Mouse (Mus musculus): ENCODE results near the gene Usp46. TPM values are rescaled to one million over a fixed set of nuclear protein-coding genes. Genes with fewer than 3 reads are reported as not detected.
"Not testable (repeated sequence)": the region's sequence is repeated elsewhere in the genome, so short reads cannot be mapped to it uniquely, and the experiment has no call there.

The Usp46 gene
- polyA plus RNA-seq, 1 experiment from 2014 or later, result 20.0 TPM

DNA sequence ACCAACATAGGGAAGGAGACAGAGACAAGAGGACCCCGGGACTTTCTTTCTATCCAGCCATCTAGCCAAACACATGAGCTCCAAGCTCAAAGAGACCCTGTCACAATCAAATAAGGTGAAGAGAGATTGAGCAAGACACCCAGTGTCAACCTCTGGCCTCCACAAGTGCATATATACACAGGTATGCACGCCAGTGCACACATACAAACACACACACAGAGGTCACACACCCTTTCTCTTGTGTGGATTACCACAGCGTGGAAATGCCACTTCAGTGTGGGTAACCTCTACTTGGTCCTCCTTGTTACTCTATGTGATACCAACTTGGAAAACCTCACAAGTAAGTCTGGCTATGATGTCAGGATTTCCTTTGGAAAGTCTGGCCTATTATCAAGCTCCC lies 78.7 kb downstream of the Usp46 start:
- Histone ChIP-seq H3K9me3 (replicated peaks; ENCODE audit: control insufficient read depth, low read length) (no peaks in the 10 kb centered on the region), H3K4me1 (ENCODE audit: control insufficient read depth, low read depth, low read length) (no peaks in the 10 kb centered on the region), H3K27me3 (ENCODE audit: control insufficient read depth, insufficient read depth, low read depth, low read length) (no peaks in the 10 kb centered on the region), H3K27ac (ENCODE audit: low read length) (no peak overlapping the region), H3K36me3 (ENCODE audit: control insufficient read depth, insufficient read depth) (no peaks in the 10 kb centered on the region), H3K9ac (ENCODE audit: low read depth, low read length) (no peak overlapping the region), H3K4me3 (ENCODE audit: low read depth, low read length) (no peak overlapping the region), H3K4me2 (ENCODE audit: low read depth, low read length) (no peak overlapping the region)
- WGBS (ENCODE audit: insufficient replicate concordance), result 60% methylated on average over 3 of the region's 3 CpGs
- peak; percentile 24; the same call in 1 of the 2 replicates for ATAC-seq (ENCODE audit: low read depth)

DNA sequence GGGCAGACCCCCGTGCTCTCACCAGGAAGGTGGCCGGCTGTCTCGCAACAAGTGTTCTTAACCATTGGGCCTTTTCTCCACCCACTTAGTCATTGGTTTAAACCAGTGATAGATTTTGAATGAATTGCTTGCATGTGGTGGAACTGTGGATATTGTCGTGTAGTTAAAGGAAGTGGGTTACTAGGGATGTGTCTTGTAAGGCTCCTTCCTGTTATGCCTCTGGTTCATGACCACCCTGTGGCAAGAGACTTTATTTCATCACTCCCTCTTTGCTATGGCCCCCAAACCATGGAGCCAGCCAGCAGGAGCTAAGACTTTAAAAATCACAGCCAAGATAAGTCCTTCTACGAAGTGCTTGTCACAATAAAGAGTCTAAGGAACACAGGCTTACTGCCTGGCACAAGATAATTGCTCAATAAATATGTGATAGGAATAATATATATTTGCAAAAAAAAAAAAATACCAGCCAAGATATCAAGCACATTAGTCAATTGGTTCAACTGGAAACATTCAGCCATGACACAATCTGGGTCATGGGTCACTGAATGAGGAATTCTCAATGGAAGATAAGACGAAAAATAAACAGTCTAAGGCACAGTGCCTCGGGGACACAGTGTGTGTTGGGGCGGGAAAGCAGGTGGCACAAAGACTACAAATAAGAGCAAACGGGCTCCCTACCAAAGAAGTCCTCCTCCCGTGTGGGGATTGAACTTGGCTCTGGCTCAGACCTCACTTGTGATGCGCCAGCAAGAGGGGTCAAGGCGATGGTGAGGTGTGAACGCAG lies 80.3 kb downstream of the Usp46 start:
- no peak overlapping the region for H3K4me3 ChIP-seq (ENCODE audit: low read depth, low read length)
- no peaks in the 10 kb centered on the region for H3K4me1 ChIP-seq (ENCODE audit: control insufficient read depth, low read depth, low read length)
- H3K27ac ChIP-seq (ENCODE audit: low read length), result no peak overlapping the region
- no peak for ATAC-seq (ENCODE audit: low read depth)
- no peak overlapping the region for H3K4me2 ChIP-seq (ENCODE audit: low read depth, low read length)
- H3K36me3 ChIP-seq (ENCODE audit: control insufficient read depth, insufficient read depth), result no peaks in the 10 kb centered on the region
- H3K27me3 ChIP-seq (ENCODE audit: control insufficient read depth, insufficient read depth, low read depth, low read length), result no peaks in the 10 kb centered on the region
- no peak overlapping the region for H3K9ac ChIP-seq (ENCODE audit: low read depth, low read length)
- no peaks in the 10 kb centered on the region for H3K9me3 ChIP-seq (replicated peaks; ENCODE audit: control insufficient read depth, low read length)
- WGBS (ENCODE audit: insufficient replicate concordance), result 64% methylated on average over 13 of the region's 13 CpGs

DNA sequence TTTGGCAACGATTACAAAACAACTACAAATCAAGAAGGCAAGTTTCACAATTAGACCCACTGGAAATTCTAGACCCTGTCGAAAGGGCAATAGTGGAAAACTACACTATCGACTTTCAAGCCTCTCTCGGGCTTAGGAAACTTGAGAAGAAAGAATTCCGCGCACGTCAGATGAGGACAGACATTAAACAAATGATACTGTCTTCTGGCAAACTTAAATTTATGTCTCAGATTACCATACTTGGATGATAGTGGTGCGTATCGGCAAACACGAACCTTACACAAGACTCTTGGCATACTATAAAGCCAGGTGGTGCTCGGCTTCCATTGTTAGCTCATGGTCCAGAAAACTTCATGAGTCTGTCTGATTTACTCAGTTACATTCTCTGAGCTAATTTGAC lies 90.8 kb downstream of the Usp46 start:
- Histone ChIP-seq H3K4me1 (ENCODE audit: control insufficient read depth, low read depth, low read length) (no peaks in the 10 kb centered on the region), H3K9ac (ENCODE audit: low read depth, low read length) (no peak overlapping the region), H3K9me3 (replicated peaks; ENCODE audit: control insufficient read depth, low read length) (no peaks in the 10 kb centered on the region), H3K36me3 (ENCODE audit: control insufficient read depth, insufficient read depth) (no peaks in the 10 kb centered on the region), H3K4me2 (ENCODE audit: low read depth, low read length) (no peak overlapping the region), H3K27me3 (ENCODE audit: control insufficient read depth, insufficient read depth, low read depth, low read length) (no peaks in the 10 kb centered on the region), H3K4me3 (ENCODE audit: low read depth, low read length) (no peak overlapping the region), H3K27ac (ENCODE audit: low read length) (no peak overlapping the region)
- WGBS (ENCODE audit: insufficient replicate concordance), result 65% methylated on average over 11 of the region's 11 CpGs
- ATAC-seq (ENCODE audit: low read depth), result no peak

DNA sequence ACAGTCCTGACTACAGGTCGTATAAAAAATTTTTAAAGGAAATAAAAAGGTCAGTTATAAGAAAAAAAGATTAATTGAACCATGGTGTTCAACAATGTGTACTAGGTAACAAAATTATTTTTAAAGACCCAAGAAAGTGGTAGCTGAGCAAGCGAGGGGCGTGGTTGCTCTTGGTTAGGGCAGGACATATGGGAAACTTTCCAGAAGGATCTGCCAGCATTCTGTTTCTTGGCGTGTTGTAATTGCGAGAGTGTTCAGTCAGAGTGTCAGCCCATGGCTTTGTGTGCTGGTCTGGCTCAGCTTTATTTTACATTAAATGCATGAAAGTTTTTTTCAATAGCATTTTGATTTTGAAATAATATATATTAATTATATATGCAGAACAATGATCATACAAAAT lies 96.5 kb downstream of the Usp46 start:
- 63% methylated on average over 5 of the region's 5 CpGs for WGBS (ENCODE audit: insufficient replicate concordance)
- no peak for ATAC-seq (ENCODE audit: low read depth)
- Histone ChIP-seq H3K27ac (ENCODE audit: low read length) (no peak overlapping the region), H3K4me1 (ENCODE audit: control insufficient read depth, low read depth, low read length) (no peaks in the 10 kb centered on the region), H3K9me3 (replicated peaks; ENCODE audit: control insufficient read depth, low read length) (no peaks in the 10 kb centered on the region), H3K9ac (ENCODE audit: low read depth, low read length) (no peak overlapping the region), H3K4me2 (ENCODE audit: low read depth, low read length) (no peak overlapping the region), H3K27me3 (ENCODE audit: control insufficient read depth, insufficient read depth, low read depth, low read length) (no peaks in the 10 kb centered on the region), H3K36me3 (ENCODE audit: control insufficient read depth, insufficient read depth) (no peaks in the 10 kb centered on the region), H3K4me3 (ENCODE audit: low read depth, low read length) (no peak overlapping the region)

DNA sequence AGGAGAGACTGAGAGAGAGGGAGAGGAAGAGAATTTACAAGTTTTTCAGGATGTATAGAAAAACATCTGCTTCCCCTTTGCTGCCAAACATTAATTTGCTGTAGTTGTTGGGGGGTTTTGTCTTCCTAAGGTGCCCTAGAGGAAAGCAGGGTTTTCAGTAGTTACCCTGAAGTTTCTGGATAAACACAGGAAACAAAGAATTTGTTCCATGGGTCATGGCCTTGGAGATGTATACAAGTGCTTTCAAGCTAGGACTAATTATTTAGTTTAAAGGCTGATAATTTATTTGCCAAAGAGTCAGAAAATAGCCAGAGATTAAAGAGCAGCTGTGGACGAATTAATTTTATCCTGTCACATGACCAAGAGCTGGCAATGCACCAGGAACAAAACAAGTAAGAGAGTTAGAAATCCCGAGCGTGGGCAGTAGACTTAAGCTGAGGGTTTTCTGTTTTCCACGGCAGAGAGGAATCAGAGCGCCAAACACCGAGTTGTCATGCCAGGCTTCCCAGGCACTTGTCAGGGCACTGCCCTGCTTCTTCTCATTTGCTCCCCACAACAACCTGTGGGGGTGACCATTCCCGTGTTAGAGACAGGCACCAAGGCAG lies 98.1 kb downstream of the Usp46 start:
- Histone ChIP-seq H3K4me3 (ENCODE audit: low read depth, low read length) (no peak overlapping the region), H3K27ac (ENCODE audit: low read length) (no peak overlapping the region), H3K9me3 (replicated peaks; ENCODE audit: control insufficient read depth, low read length) (no peaks in the 10 kb centered on the region), H3K4me2 (ENCODE audit: low read depth, low read length) (no peak overlapping the region), H3K36me3 (ENCODE audit: control insufficient read depth, insufficient read depth) (no peaks in the 10 kb centered on the region), H3K4me1 (ENCODE audit: control insufficient read depth, low read depth, low read length) (no peaks in the 10 kb centered on the region), H3K9ac (ENCODE audit: low read depth, low read length) (no peak overlapping the region), H3K27me3 (ENCODE audit: control insufficient read depth, insufficient read depth, low read depth, low read length) (no peaks in the 10 kb centered on the region)
- no peak for ATAC-seq (ENCODE audit: low read depth)
- 61% methylated on average over 7 of the region's 7 CpGs for WGBS (ENCODE audit: insufficient replicate concordance)

DNA sequence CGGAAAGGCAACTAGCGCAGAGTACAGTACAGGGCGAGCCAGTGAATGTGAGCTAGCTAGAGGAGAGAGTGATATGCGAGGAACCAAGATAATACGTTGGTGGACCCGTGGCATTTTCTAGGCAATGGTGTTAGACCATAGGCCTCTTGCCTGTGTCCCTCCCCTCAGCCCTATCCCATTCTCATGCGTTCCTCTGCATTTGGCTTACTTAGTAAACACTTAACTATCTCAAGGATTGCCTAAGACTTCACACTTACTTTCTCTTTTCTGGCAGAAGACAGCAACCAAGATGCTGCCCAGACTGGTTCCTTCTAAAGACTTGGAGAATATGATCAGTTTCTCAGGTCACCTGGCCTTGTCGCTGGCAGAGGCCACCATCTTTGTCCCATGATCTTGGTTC lies 98.9 kb downstream of the Usp46 start:
- no peak overlapping the region for H3K27ac ChIP-seq (ENCODE audit: low read length)

DNA sequence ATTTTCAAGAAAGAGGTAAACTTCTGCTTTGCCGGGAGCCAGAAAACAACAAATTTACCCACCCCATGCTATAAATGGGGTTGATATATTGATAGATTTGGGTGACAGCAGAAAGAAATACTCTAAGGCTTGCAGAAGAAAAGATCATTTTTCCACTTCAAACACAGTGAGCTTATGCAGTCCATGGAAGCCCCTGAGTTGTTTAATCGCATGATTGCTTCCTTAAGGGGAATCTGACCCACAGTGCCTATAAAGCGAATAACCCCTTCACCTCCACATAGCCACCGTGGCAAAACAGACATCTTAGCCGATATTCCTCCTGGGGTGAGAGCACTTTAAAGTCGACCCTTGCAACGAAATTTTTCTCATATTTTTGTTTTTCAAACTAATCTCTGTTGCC lies 108.5 kb downstream of the Usp46 start:
- H3K9me3 ChIP-seq (replicated peaks; ENCODE audit: control insufficient read depth, low read length), result no peaks in the 10 kb centered on the region
- H3K4me3 ChIP-seq (ENCODE audit: low read depth, low read length), result no peak overlapping the region
- no peaks in the 10 kb centered on the region for H3K27me3 ChIP-seq (ENCODE audit: control insufficient read depth, insufficient read depth, low read depth, low read length)
- ATAC-seq (ENCODE audit: low read depth), result no peak
- WGBS (ENCODE audit: insufficient replicate concordance), result 64% methylated on average over 7 of the region's 7 CpGs
- H3K4me2 ChIP-seq (ENCODE audit: low read depth, low read length), result no peak overlapping the region
- no peaks in the 10 kb centered on the region for H3K4me1 ChIP-seq (ENCODE audit: control insufficient read depth, low read depth, low read length)
- H3K36me3 ChIP-seq (ENCODE audit: control insufficient read depth, insufficient read depth), result no peaks in the 10 kb centered on the region
- H3K27ac ChIP-seq (ENCODE audit: low read length), result no peak overlapping the region
- H3K9ac ChIP-seq (ENCODE audit: low read depth, low read length), result no peak overlapping the region

More for the DNA sequence above, 98.9 kb downstream of the Usp46 start:
- Histone ChIP-seq H3K4me1 (ENCODE audit: control insufficient read depth, low read depth, low read length) (no peaks in the 10 kb centered on the region), H3K36me3 (ENCODE audit: control insufficient read depth, insufficient read depth) (no peaks in the 10 kb centered on the region), H3K27me3 (ENCODE audit: control insufficient read depth, insufficient read depth, low read depth, low read length) (no peaks in the 10 kb centered on the region), H3K4me3 (ENCODE audit: low read depth, low read length) (no peak overlapping the region), H3K9me3 (replicated peaks; ENCODE audit: control insufficient read depth, low read length) (no peaks in the 10 kb centered on the region), H3K9ac (ENCODE audit: low read depth, low read length) (no peak overlapping the region), H3K4me2 (ENCODE audit: low read depth, low read length) (no peak overlapping the region)
- WGBS (ENCODE audit: insufficient replicate concordance), result 76% methylated on average over 8 of the region's 8 CpGs
- no peak for ATAC-seq (ENCODE audit: low read depth)

DNA sequence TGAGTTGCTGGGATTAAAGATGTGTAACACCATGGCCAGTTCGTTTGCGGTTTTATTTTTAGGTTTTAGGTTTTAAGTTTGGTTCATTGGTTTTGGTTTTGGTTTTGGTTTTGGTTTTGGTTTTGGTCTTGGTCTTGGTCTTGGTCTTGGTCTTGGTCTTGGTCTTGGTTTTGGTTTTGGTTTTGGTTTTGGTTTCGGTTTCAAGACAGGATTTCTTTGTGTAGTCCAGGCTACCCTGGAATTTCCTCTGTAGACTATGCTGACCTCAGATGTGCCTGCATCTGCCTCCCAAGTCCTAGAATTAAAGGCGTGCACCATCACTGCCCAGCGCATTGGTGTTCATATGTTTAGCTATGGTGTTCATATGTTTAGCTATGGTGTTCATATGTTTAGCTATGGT lies 109.6 kb downstream of the Usp46 start:
- H3K4me2 ChIP-seq (ENCODE audit: low read depth, low read length); H3K36me3 ChIP-seq (ENCODE audit: control insufficient read depth, insufficient read depth); H3K27me3 ChIP-seq (ENCODE audit: control insufficient read depth, insufficient read depth, low read depth, low read length); H3K9ac ChIP-seq (ENCODE audit: low read depth, low read length); H3K4me3 ChIP-seq (ENCODE audit: low read depth, low read length); ATAC-seq (ENCODE audit: low read depth); H3K27ac ChIP-seq (ENCODE audit: low read length); H3K4me1 ChIP-seq (ENCODE audit: control insufficient read depth, low read depth, low read length); H3K9me3 ChIP-seq (replicated peaks; ENCODE audit: control insufficient read depth, low read length): not testable (repeated sequence)
- 71% methylated on average over 5 of the region's 5 CpGs for WGBS (ENCODE audit: insufficient replicate concordance)

DNA sequence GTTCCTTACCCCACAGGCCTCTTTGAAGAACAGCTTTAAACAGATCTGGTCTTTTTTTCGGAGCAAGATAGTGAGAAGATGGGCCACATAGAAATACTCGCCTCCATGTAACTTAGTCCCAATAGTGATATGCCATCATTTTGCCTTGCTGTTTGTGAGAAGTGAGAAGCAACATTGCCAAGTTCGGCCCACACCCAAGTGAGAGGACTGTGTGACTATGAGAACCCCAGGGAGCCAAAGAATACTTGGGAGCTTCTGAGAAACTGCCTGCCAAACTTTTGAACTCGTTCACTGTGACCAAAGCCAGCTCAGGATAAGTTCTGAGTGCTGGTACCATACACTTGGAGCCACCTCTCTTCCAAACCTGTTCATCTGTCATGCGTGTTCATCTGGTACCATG lies 110.1 kb downstream of the Usp46 start:
- H3K4me3 ChIP-seq (ENCODE audit: low read depth, low read length), result no peak overlapping the region
- no peaks in the 10 kb centered on the region for H3K4me1 ChIP-seq (ENCODE audit: control insufficient read depth, low read depth, low read length)
- H3K36me3 ChIP-seq (ENCODE audit: control insufficient read depth, insufficient read depth), result no peaks in the 10 kb centered on the region
- H3K27me3 ChIP-seq (ENCODE audit: control insufficient read depth, insufficient read depth, low read depth, low read length), result no peaks in the 10 kb centered on the region
- H3K9ac ChIP-seq (ENCODE audit: low read depth, low read length), result no peak overlapping the region
- 64% methylated on average over 5 of the region's 5 CpGs for WGBS (ENCODE audit: insufficient replicate concordance)
- no peak for ATAC-seq (ENCODE audit: low read depth)
- H3K9me3 ChIP-seq (replicated peaks; ENCODE audit: control insufficient read depth, low read length), result no peaks in the 10 kb centered on the region
- no peak overlapping the region for H3K27ac ChIP-seq (ENCODE audit: low read length)
- no peak overlapping the region for H3K4me2 ChIP-seq (ENCODE audit: low read depth, low read length)
